Mouse (Mus musculus): ENCODE measurements around the gene Mefv.

- TF ChIP-seq CTCF (IDR thresholded peaks at IDR 0.05; ENCODE audit: low read depth, low read length) (no peak), POLR2A (IDR thresholded peaks at IDR 0.05; ENCODE audit: borderline replicate concordance, low read depth, low read length) (no peak)
Measured at GRCm38 (mm10) chr16:3745656-3746055, 27.8 kb upstream of the Mefv start.

Measured in bone marrow macrophage, adult 2 months (primary cell).